Mouse (Mus musculus) thymus, postnatal 0 days (tissue): Measurements from ENCODE around the gene Olfr522. TPM values are rescaled to one million over a fixed set of nuclear protein-coding genes. Genes with fewer than 3 reads are reported as not detected.

Experiments
- DNase-seq: peaks from one replicate; pipeline ENCODE4 v3.0.0-alpha.2; 2015; ENCODE audit warnings: low spot score
- polyA plus RNA-seq: library from polyadenylated mRNA; unstranded; fragments of >200 nt; fragmentation: Nextera tagmentation; extraction: Ambion mirVana; gene quantifications from 2 replicates; pipeline ENCODE4 v1.2.1, GENCODE M21; 2015

The Olfr522 gene
- not detected in 2 replicates for polyA plus RNA-seq

DNA sequence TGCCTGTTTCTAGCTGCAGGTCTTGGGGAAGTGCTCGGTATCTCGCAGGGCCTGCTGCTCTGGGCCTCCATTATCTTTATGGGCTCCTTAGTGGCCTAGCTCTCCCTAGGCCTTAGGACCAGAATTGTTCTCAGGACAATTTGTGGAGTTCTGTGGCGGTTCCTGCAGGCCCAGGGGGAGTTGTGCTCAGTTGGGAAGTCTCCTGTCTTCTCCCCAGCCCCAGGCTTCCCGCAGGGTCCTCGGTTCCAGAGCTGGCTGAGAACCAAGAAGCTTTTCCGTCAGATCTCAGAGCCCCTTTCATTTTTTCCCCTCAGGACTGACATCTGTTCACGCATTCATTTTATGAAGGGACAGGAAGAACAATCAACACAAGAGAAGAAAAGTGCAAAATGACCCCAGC is at the start of gene Olfr522:
TSS of gene Olfr522 (minus strand) at position 101 of the 400 bp plus-strand sequence.
- DNase-seq: no peak

GRCm38 (mm10) chr7:140213841-140214240 is 49.3 kb upstream of the Olfr522 start:
- DNase-seq: peak; percentile 87

DNA sequence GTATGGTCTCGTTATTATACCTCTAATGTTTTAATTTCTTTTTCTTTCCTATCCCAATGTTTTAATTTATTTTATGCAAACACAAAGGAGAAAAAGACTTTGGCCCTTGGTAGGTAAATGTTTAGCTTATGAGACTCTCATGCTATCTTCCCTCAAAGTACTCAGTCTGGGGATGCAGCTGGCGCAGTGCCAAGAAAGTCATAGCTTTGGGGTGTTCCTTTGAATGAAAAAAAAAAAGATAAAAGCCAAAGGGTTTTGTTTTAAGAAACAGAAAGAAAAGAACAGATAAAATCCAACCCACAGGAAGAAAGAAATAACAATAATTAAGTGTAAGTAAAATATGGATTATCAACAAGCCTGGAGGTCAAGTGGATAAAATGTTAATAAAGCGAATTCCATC is 44.1 kb upstream of the Olfr522 start:
- DNase-seq: peak; percentile 72

- DNase-seq: peak; percentile 66
These were observed 43.6 kb upstream of the Olfr522 start for GRCm38 (mm10) chr7:140208153-140208552.

DNA sequence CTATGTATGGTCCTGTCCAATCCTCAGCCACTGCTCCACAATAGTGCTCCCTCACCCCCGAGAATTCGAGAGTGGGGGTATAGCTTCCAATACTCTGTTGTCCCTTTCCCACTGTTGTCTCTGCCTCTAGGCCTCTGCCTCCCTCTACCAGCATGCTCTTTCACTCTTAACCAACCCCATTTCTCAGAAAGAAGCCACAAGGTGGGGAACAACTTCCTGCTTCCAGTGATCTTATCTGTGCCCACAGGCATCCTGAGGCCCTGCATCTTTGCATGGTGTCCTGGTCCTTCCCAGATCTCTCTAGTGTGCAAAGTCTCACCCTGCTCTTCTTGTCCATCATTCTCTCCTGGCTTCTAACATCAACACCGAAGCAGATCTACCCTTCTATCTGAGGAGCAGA is 42.3 kb upstream of the Olfr522 start:
- peak; percentile 47 for DNase-seq

DNA sequence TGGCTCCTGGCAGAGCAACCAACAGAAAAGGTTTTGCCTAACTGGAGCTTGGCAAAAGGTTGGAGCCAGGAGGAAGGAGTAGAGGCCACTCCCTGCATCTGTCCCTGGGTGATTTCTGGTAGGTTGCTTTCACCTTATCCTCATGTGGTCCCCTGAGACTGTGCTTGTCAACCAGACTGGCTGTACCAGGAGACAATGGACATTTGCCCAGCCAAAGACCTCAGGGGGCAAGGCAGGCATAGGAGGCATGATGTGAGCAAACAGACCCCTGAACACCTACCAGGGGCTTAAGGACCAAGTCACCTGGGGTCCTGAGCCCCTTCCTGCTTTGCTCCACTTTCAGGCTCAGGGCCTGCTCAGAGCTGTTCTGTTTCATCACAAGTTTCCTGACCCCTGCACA is 41.3 kb upstream of the Olfr522 start, which contains the start of gene Olfr524:
TSS of gene Olfr524 (minus strand) at position 101 of the 400 bp plus-strand sequence.
- no peak for DNase-seq

DNA sequence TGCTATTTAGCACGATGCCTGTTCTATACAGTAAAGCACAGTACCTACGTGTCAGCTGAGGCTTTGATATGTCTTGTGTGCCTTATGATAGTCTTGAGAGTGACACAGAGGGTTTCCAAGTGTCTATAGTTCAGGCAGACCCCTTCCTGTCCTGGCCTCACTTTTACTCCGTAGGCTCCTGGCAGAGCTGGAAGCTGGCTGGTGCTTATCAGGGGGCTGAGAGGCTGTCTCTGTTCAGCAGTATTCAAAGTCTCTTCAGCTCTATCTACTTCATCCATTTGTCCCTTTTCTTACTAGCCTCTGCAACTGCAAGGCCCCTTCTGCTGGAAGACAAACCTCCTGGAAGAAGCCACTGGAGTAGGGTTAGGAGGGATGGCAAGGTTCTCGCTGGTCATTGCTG is 36.5 kb upstream of the Olfr522 start:
- DNase-seq: no peak

DNA sequence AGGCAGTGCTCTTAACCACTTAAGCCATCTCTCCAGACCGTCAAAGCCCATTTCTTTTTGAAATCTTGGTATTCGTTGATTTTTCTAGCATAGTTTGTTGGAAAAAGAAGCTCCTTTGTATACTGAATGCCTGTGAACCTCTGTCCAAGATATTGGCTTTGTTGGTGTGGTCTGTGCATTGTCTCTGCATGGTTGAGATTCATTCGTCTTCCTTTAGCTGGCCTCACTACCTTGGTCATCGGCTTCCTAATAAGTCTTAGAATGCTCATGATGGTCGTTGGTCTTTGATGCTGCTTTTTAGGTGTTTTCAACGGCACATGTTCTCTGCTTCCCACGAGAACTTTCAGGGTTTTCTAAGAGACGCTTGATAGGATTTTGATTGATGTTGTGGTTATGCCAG is 31.4 kb upstream of the Olfr522 start:
- no peak for DNase-seq

DNA sequence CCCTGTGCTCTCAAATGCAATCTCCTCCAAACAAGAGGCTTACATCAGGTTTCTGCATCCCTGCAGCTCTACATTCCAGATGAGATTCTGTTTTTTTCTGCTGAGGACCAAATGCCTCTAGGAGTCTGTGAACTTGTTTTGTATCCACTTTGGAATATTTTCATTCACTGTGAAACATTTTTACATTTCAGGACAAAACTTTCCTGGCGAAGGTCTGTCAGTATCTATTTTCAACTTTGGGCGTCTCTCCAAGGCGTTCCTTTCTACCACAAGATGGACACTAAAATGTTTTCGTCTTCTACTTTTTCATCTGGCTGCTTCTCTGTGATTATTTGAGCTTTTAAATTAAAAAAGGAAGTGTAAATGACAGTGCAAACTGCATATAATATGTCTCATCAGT is 29.5 kb upstream of the Olfr522 start:
- DNase-seq: no peak

DNA sequence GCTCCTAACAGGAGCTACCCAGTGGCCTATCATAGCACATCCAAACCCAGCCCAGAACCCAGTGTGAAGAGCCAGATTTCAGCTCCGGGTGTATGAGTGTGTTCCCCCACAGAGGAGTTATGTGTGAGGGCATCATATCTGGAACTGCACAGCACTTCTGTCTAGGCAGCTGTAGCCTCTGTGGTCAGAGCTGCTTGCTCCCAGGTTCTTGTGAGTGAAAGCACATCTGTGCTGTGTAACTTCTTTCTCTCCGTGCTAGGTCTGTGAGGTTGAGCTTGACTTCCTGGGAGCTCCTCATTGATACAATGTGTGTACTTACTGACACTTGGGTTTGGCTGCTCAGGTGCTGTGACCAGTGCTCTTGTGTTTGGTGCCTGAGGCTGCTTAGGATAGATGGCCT is 28.3 kb upstream of the Olfr522 start:
- peak; percentile 79 for DNase-seq

GRCm38 (mm10) chr7:140192445-140192844 is 27.9 kb upstream of the Olfr522 start:
- no peak for DNase-seq

DNA sequence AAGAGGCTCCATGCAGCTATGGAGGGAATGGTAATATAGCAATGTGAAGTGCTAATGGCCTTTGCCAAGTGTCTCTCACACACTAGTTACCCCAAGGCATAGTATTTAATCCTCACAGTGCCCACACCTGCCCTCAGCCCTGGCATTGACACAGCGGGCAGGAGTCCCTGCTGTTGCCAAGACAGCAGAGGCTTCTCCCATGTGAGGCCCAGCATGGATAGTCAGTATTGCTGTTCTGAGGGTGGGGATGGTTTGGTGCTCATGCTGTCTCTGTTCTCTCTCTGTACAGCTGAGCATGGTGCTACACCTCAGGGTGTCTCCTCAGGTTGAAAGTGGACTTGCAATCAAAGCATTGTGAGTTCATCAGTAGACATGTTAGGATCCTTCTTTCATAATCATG is 25.9 kb upstream of the Olfr522 start:
- no peak for DNase-seq

- peak; percentile 74 for DNase-seq
These were observed 24.1 kb upstream of the Olfr522 start for GRCm38 (mm10) chr7:140188391-140189328.

DNA sequence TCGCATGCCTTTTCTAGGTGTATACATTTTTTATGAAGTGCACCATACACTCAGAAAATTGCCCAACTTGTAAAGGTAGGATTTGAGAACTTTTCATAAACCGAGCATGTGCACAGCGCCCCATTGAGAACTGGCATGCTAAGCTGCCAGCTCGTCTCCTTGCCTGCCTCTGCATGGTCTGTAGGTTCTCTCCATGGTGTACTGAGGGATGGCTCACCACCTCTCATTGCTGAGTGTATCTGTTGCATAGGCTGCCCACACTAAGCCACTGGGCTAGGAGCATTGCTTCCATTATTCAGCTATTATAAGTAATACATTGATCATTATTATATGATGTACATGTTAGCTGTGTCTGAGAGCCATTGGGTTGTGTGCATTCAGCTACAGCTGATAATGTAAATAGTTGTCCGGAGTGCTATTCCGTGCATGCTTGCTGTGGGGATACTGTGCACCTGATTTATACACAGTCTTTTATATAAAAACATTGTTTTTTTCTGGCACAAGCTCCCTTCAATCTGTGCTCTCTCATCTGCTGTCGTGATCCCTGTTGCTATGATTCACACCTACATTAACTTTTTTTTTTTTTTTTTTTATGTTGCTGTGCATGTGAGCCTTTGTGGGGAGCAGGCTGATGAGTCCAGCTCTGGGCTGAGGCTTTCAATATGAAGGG is 23.3 kb upstream of the Olfr522 start:
- no peak for DNase-seq

GRCm38 (mm10) chr7:140186646-140187620 is 22.4 kb upstream of the Olfr522 start:
- peak; percentile 79 for DNase-seq

DNA sequence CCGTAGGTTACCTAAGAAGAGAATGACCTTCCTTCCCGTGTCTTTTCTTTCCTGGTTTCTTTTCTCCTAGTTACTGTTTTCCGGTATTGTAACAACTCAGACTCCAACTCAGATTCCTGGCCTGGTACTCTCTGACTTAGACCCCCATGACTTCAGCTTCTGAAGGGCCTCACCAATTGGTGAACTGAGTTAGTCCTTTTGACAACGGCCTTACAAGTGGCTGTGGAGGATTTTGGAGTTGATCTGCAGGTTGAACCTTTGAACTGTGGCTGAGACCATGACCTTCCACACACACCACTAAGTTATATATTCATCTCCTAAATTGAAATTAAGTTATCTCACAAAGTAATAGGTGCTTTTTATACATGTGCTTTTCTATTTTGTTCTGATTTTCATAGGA is 19.6 kb upstream of the Olfr522 start:
- no peak for DNase-seq

DNA sequence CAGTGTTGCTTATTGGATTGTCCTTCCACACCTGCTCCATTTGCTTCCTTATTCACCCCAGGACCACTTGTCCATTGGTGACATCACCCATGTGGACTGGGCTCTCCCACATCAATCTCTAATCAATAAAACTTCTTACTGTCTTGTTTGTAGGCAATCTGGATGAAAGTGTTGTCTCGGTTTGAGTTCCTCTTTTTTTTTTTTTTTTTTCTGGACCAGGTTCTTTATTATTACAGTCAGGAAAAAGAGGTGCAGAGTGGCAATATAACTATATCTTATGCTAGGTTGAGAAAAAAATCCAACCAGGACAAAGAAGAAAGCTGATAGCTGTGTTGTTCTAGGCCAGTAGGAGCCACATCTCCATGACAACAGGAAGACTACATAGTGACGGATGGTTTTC is 16.1 kb upstream of the Olfr522 start:
- DNase-seq: no peak

GRCm38 (mm10) chr7:140179176-140179575 is 14.6 kb upstream of the Olfr522 start:
- no peak for DNase-seq

DNA sequence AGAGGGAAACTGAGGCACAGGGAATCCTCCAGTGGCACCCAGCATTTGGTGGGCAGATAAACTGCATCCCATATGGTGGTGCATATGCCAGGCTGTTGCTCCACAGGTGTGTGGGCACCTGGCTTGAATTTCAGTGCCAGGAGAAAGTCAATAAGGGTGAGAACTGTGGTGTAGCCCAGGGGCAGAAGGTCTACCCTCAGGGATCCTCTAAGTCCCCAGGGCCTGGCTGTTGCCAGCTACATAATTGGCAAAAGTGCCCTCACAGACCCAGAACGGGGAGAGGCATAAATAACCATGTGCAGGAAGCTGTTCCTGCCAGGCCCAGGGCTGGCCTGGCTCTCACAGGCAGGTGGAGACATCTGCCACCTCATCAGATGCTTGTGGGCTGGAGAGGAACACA is 8.4 kb upstream of the Olfr522 start, which contains the start of gene Olfr523:
TSS of gene Olfr523 (plus strand) at position 282 of the 400 bp plus-strand sequence.
- no peak for DNase-seq

GRCm38 (mm10) chr7:140170863-140171262 is 6.3 kb upstream of the Olfr522 start:
- DNase-seq: no peak

DNA sequence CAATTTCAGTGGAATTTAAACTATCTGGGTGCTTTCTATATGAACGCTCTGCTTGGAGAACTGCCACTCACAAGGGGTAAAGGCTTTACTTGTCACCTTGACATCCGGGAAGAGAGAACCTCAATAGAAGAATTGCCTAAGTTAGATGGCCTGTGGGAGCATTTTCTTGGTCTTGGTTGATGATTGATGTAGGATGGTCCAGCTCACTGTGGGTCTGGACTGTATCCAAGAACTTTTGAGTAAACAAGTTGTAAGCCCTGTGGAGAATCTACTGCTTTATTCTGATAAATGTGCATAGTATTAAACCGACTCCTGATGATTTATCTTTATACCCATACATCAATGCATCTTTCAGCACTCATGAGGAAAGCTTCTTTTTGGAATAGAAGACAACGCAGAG is 4.8 kb upstream of the Olfr522 start:
- no peak for DNase-seq
